24 mouse cellular contexts compared by ENCODE assay signal in the genomic region with DNA sequence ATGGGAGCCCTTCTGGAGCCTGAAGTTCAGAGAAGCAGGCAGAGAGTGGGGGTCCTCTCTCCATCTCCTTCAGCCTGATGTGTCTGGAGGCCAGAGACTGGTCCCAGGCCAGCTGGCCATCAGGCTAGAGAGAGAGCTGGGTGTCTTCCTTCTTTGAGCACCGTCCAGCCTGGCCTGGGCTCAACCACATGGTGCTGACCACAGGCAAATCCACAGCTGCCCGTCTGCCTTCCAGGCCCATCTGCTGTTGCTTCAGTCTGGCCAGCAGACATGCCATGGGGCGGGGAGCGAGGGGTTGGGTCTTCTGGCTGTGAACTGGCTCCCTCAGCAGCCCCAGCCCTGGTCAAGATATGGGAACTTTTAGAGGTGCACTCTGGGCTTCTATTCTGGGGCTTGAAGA. TPM values are rescaled to one million over a fixed set of nuclear protein-coding genes. Genes with fewer than 3 reads are reported as not detected.
A peak's percentile ranks its signal among the peaks of the same experiment; 100 is the strongest.
DNase-seq lines count a peak whose midpoint lies in the region; ATAC-seq and TF ChIP-seq lines count a peak whose summit lies in the region.
"Had no signal": no experiment of that assay in that cellular context is flagged by ENCODE, and none has a peak within 500 bp of the region (broad histone marks: within the 10 kb centered on the region; RNA-seq: fewer than 3 reads in every experiment).

No protein-coding gene starts in this region.

- 79% methylated on average over 4 of the region's 4 CpGs for WGBS in hindbrain, embryonic 16.5 days
- 87% methylated on average over 4 of the region's 4 CpGs for WGBS in hindbrain, embryonic 11.5 days
- WGBS in midbrain, postnatal 0 days: 82% methylated on average over 4 of the region's 4 CpGs
- 83% methylated on average over 4 of the region's 4 CpGs for WGBS in midbrain, embryonic 11.5 days
- WGBS in kidney, embryonic 16.5 days: 78% methylated on average over 4 of the region's 4 CpGs

- peaks cover 5% of the 10 kb centered on the region; the same call in 1 of the 2 replicates for H3K4me1 ChIP-seq in hindbrain, embryonic 16.5 days (ENCODE audit: control insufficient read depth, insufficient read depth, low read depth, low read length)
- H3K4me1 ChIP-seq in hindbrain, embryonic 11.5 days (replicated peaks; ENCODE audit: control insufficient read depth, insufficient read depth, low read length): no peaks in the 10 kb centered on the region
- H3K4me1 ChIP-seq in midbrain, postnatal 0 days (ENCODE audit: insufficient read depth, low read length): no peaks in the 10 kb centered on the region; the same call in 1 of the 2 replicates
- no peaks in the 10 kb centered on the region for H3K4me1 ChIP-seq in midbrain, embryonic 11.5 days (ENCODE audit: control insufficient read depth, insufficient read depth, low read length)
- no peaks in the 10 kb centered on the region for H3K4me1 ChIP-seq in kidney, embryonic 16.5 days (ENCODE audit: insufficient read depth, low read length)
- H3K4me1 ChIP-seq: embryonic facial prominence, embryonic 12.5 days; intestine, embryonic 15.5 days had no signal

- H3K27me3 ChIP-seq in hindbrain, embryonic 16.5 days (replicated peaks; ENCODE audit: control insufficient read depth, insufficient read depth, low read length): no peaks in the 10 kb centered on the region
- H3K27me3 ChIP-seq in hindbrain, embryonic 11.5 days (ENCODE audit: control insufficient read depth, insufficient read depth, low read length): no peaks in the 10 kb centered on the region
- H3K27me3 ChIP-seq in midbrain, postnatal 0 days (ENCODE audit: insufficient read depth, low read length): no peaks in the 10 kb centered on the region
- no peaks in the 10 kb centered on the region for H3K27me3 ChIP-seq in midbrain, embryonic 11.5 days (ENCODE audit: control insufficient read depth, insufficient read depth, low read length)
- H3K27me3 ChIP-seq in kidney, embryonic 16.5 days (ENCODE audit: insufficient read depth, low read length): peaks cover 5% of the 10 kb centered on the region; the same call in 1 of the 2 replicates

- H3K4me2 ChIP-seq in hindbrain, embryonic 16.5 days (ENCODE audit: low read length): no peak overlapping the region
- H3K4me2 ChIP-seq in hindbrain, embryonic 11.5 days (replicated peaks; ENCODE audit: low read depth, low read length): no peak overlapping the region
- H3K4me2 ChIP-seq in midbrain, postnatal 0 days (ENCODE audit: low read depth, low read length, poor library complexity, severe bottlenecking): no peak overlapping the region
- H3K4me2 ChIP-seq in midbrain, embryonic 11.5 days: no peak overlapping the region
- H3K4me2 ChIP-seq in kidney, embryonic 16.5 days (replicated peaks; ENCODE audit: low read depth, low read length): no peak overlapping the region
- H3K4me2 ChIP-seq: embryonic facial prominence, embryonic 12.5 days; hindbrain, embryonic 14.5 days; intestine, embryonic 15.5 days; limb, embryonic 12.5 days; liver, embryonic 11.5 days had no signal

- TF ChIP-seq CTCF in midbrain, postnatal 0 days (IDR thresholded peaks at IDR 0.05): no peak

- no peak overlapping the region for H3K4me3 ChIP-seq in hindbrain, embryonic 16.5 days (ENCODE audit: low read length)
- no peak overlapping the region for H3K4me3 ChIP-seq in hindbrain, embryonic 11.5 days (ENCODE audit: low read depth, low read length)
- no peak overlapping the region for H3K4me3 ChIP-seq in midbrain, postnatal 0 days (ENCODE audit: low read depth, low read length)
- no peak overlapping the region for H3K4me3 ChIP-seq in midbrain, embryonic 11.5 days (ENCODE audit: low read depth, low read length)
- no peak overlapping the region for H3K4me3 ChIP-seq in kidney, embryonic 16.5 days (ENCODE audit: low read length)
- H3K4me3 ChIP-seq: embryonic facial prominence, embryonic 12.5 days; intestine, embryonic 15.5 days; limb, embryonic 12.5 days; midbrain, embryonic 10.5 days had no signal

- no peaks in the 10 kb centered on the region for H3K9me3 ChIP-seq in hindbrain, embryonic 16.5 days (ENCODE audit: control insufficient read depth, low read length)
- H3K9me3 ChIP-seq in hindbrain, embryonic 11.5 days (ENCODE audit: control insufficient read depth, low read length): no peaks in the 10 kb centered on the region
- H3K9me3 ChIP-seq in midbrain, postnatal 0 days (ENCODE audit: low read length): no peaks in the 10 kb centered on the region
- no peaks in the 10 kb centered on the region for H3K9me3 ChIP-seq in midbrain, embryonic 11.5 days (ENCODE audit: control insufficient read depth, low read length)
- no peaks in the 10 kb centered on the region for H3K9me3 ChIP-seq in kidney, embryonic 16.5 days (ENCODE audit: low read length)
- H3K9me3 ChIP-seq: embryonic facial prominence, embryonic 12.5 days; intestine, embryonic 15.5 days; limb, embryonic 12.5 days; midbrain, embryonic 10.5 days had no signal

- peak; percentile 10; the same call in 1 of the 2 replicates for ATAC-seq in hindbrain, embryonic 16.5 days
- ATAC-seq in hindbrain, embryonic 11.5 days (ENCODE audit: low FRiP score): no peak
- ATAC-seq in midbrain, postnatal 0 days (ENCODE audit: low FRiP score): no peak
- no peak for ATAC-seq in midbrain, embryonic 11.5 days (ENCODE audit: low FRiP score)
- no peak for ATAC-seq in megakaryocyte-erythroid progenitor cell, adult 5-6 weeks (replicated peaks; ENCODE audit: low FRiP score, low TSS enrichment, poor library complexity, severe bottlenecking)
- ATAC-seq in kidney, embryonic 16.5 days (ENCODE audit: low FRiP score, low TSS enrichment): no peak
- ATAC-seq: intestine, embryonic 15.5 days; liver, postnatal 0 days; lung, postnatal 0 days had no signal

- no peak overlapping the region for H3K9ac ChIP-seq in hindbrain, embryonic 16.5 days (ENCODE audit: low read depth, low read length)
- no peak overlapping the region for H3K9ac ChIP-seq in hindbrain, embryonic 11.5 days (ENCODE audit: low read depth, low read length)
- H3K9ac ChIP-seq in midbrain, postnatal 0 days (replicated peaks; ENCODE audit: low read length, poor library complexity, severe bottlenecking): no peak overlapping the region
- H3K9ac ChIP-seq in midbrain, embryonic 11.5 days (ENCODE audit: low read length): no peak overlapping the region
- H3K9ac ChIP-seq in kidney, embryonic 16.5 days (replicated peaks; ENCODE audit: low read length): no peak overlapping the region
- H3K9ac ChIP-seq: embryonic facial prominence, embryonic 12.5 days; hindbrain, embryonic 14.5 days; intestine, embryonic 15.5 days; limb, embryonic 12.5 days; liver, postnatal 0 days had no signal

- H3K36me3 ChIP-seq in hindbrain, embryonic 16.5 days (ENCODE audit: control insufficient read depth, insufficient read depth, low read length): no peaks in the 10 kb centered on the region
- no peaks in the 10 kb centered on the region for H3K36me3 ChIP-seq in hindbrain, embryonic 11.5 days (ENCODE audit: control insufficient read depth, insufficient read depth, low read length)
- H3K36me3 ChIP-seq in midbrain, postnatal 0 days (ENCODE audit: insufficient read depth, low read length): no peaks in the 10 kb centered on the region
- no peaks in the 10 kb centered on the region for H3K36me3 ChIP-seq in midbrain, embryonic 11.5 days (ENCODE audit: control insufficient read depth, insufficient read depth, low read length)
- no peaks in the 10 kb centered on the region for H3K36me3 ChIP-seq in kidney, embryonic 16.5 days (ENCODE audit: insufficient read depth, low read length)
- H3K36me3 ChIP-seq: embryonic facial prominence, embryonic 12.5 days; intestine, embryonic 15.5 days; limb, embryonic 12.5 days; midbrain, embryonic 10.5 days had no signal

- H3K27ac ChIP-seq in hindbrain, embryonic 16.5 days (ENCODE audit: low read depth, low read length): peak overlapping the region; percentile 17; the same call in 1 of the 2 replicates
- H3K27ac ChIP-seq in hindbrain, embryonic 11.5 days (ENCODE audit: low read depth, low read length): no peak overlapping the region
- H3K27ac ChIP-seq in midbrain, postnatal 0 days (ENCODE audit: low read depth, low read length): no peak overlapping the region
- H3K27ac ChIP-seq in midbrain, embryonic 11.5 days (ENCODE audit: low read depth, low read length): no peak overlapping the region
- no peak overlapping the region for H3K27ac ChIP-seq in kidney, embryonic 16.5 days (ENCODE audit: low read length)
- H3K27ac ChIP-seq: embryonic facial prominence, embryonic 12.5 days; hindbrain, embryonic 14.5 days; intestine, embryonic 15.5 days; limb, embryonic 12.5 days; macrophage; midbrain, embryonic 10.5 days had no signal

- peak; percentile 70 for DNase-seq in cerebellum, adult 11-12 months
- no peak for DNase-seq in cerebellum, adult 11 months
- DNase-seq in hindbrain, embryonic 11.5 days (ENCODE audit: low spot score): no peak
- DNase-seq in midbrain, postnatal 0 days (ENCODE audit: low spot score): peak; percentile 65
- DNase-seq in midbrain, embryonic 11.5 days (ENCODE audit: low spot score, missing footprints): no peak
- DNase-seq: adrenal gland, postnatal 10 days; kidney, adult 9 months; kidney, postnatal 25 days; liver, postnatal 0 days; right cerebral cortex, postnatal 25 days; spleen, adult 18-20 months had no signal

RNA-seq across cellular contexts. Expression of gene Ppp2r2c, which starts 48.3 kb away (rescaled TPM):
- polyA plus RNA-seq in hindbrain, embryonic 16.5 days (2015; fragmentation: Nextera tagmentation; extraction: Ambion mirVana): 52.4 and 58.2 TPM in 2 replicates
- polyA plus RNA-seq in hindbrain, embryonic 11.5 days (2014; fragmentation: Nextera tagmentation; extraction: Ambion mirVana): 1.9 and 3.3 TPM in 2 replicates
- 205 and 231 TPM in 2 replicates for total RNA-seq in midbrain, postnatal 0 days (2014; rRNA removed)
- 89.0 and 91.8 TPM in 2 replicates for polyA plus RNA-seq in midbrain, postnatal 0 days (2015; fragmentation: Nextera tagmentation; extraction: Ambion mirVana)
- 1.2 TPM in 2 replicates for polyA plus RNA-seq in midbrain, embryonic 11.5 days (2014; fragmentation: Nextera tagmentation; extraction: Ambion mirVana)
- not detected in 2 replicates for total RNA-seq in megakaryocyte-erythroid progenitor cell, adult 5-6 weeks (2014; fragmentation: Nextera tagmentation)
- not detected in 2 replicates for total RNA-seq in megakaryocyte-erythroid progenitor cell, adult 5-6 weeks (2017)
- polyA plus RNA-seq in kidney, embryonic 16.5 days (2015; fragmentation: Nextera tagmentation; extraction: Ambion mirVana): 0.28 TPM in 1 of 2 replicates, not detected in the other
- polyA plus RNA-seq: heart, embryonic 14.5 days; liver, postnatal 0 days; lung, postnatal 0 days; macrophage; thymus, postnatal 0 days had no signal

Comparison
In these comparisons a context has a peak if more than half of its experiments do, and no peak if none do; other contexts are left out.
1. DNase-seq: peak in cerebellum, adult 11-12 months (single experiment) and midbrain, postnatal 0 days (single experiment); none in cerebellum, adult 11 months (single experiment), hindbrain, embryonic 11.5 days (single experiment) and midbrain, embryonic 11.5 days (single experiment).
2. RNA of gene Ppp2r2c, which starts 48.3 kb away (polyA plus RNA-seq): 89.0 to 91.8 TPM in midbrain, postnatal 0 days and 52.4 to 58.2 TPM in hindbrain, embryonic 16.5 days; 1.9 to 3.3 TPM in hindbrain, embryonic 11.5 days, 1.2 TPM in midbrain, embryonic 11.5 days and 0.28 TPM in kidney, embryonic 16.5 days; every median in the first group is over 10 times any median in the second.